Mouse (Mus musculus): ENCODE results near the gene Trit1.
"Not testable (repeated sequence)": the region's sequence is repeated elsewhere in the genome, so short reads cannot be mapped to it uniquely, and the experiment has no call there.

Trit1 gene

DNA sequence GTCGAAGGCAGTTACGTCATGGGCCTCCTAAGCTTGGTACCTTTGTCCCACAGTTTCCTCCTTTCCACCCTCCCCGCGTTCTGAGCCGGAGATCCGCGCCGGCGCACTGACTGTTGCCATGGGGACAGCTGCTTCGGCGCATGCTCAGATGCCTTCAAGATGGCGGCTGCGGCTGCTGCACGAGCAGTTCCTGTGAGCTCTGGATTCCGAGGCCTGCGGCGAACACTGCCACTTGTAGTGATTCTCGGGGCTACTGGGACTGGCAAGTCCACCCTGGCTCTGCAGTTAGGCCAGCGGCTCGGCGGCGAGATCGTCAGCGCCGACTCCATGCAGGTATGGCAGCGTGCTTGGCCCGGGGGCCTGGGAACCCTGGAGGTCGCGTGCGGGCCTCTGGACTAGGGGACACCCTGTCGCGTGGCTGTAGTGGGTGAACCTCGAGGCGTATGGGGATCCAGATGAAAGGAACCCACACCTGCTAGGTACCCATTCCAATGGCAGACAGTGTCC is at the start of gene Trit1:
TSS of gene Trit1 (plus strand) at position 147 of the 507 bp plus-strand sequence.
- DNase-seq, result peak; percentile 94

GRCm38 (mm10) chr4:122968106-122968505 is 48.3 kb upstream of the Trit1 start:
- no peak for DNase-seq

DNA sequence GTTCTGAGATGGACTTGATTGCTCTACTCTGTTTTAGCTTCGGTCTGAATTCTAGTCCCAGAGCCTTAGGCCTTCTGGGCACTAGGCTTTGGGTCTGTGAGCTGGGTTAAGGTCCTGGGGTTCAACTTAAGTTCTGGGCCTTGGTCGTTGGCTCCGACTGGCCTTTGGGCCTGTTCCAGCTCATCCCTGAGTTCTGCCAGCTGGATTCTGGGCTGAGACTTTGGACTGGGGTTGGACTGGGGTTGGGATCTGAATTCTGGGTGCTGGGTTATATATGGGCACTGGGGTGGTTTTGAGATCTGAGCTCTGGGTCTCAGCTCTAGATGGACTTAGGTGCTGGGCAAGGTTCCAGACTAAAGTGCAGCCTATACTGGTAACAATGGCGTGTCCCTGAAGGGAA is 45.2 kb upstream of the Trit1 start:
- no peak for DNase-seq

- no peak for DNase-seq
These were observed 44.8 kb upstream of the Trit1 start for GRCm38 (mm10) chr4:122971646-122972045.

DNA sequence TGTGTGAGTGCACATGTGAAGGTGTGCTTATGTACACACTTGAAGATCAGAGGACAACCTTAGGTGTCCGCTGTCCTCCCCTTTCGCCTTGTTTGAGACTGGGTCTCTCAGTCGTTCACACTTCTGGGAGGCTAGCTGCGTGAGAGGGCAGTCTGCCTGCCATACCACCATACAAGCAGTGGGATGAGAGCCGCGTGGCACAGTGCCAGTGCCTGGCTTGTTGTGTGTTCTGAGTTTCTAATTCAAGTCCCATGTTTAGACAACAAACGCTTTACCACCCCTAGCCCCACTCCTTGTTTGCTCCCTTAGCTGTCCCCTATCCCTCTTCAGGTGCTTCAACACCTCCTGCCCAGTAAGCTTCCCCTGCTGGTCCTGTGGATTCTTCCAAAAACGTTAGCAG is 44.3 kb upstream of the Trit1 start:
- no peak for DNase-seq

DNA sequence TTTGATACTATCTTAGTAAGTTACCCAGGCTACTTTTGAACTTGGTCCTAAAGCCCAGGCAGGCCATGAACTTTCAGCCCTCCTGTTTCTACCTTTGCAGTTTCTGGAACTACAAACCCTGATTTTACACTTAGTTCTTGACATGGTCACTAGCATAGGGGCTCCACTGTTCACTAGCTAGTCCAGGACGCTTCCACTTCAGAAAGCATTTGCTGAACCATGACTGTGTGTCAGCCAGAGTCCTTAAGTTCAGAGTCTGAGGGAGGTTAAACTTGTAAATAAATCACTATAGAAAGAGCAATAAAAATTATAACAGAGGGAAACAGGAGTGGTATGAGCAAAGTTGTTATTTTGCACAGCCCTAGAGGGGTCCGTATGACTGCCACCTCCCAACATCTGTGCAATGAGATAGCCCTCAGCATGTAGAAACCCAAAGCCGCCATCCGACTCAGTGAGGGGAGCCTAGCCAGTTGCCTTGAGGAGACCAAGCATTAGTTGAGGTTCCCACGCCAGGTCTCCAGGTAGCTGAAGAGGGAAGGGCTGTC is 41.3 kb upstream of the Trit1 start:
- DNase-seq, result no peak

DNA sequence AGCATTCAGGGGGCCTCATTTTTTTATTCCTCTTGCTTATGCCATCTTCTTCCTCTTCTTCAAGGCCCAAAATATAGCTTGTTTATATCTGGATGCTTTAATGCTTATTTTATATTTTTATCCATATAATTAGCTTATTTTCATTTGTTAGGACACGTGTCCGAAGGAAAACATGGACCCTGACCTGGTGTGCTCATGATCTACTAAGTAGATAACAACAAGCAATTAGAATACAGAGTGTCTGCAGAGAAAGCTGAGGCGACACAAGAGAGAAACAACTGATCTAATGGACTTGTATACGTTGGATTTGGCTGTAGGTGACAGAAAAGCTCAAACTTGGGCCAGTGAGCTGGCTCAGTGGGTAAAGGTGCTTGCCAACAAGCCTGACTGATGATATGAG is 39.5 kb upstream of the Trit1 start:
- no peak for DNase-seq

- no peak for DNase-seq
These were observed 37.5 kb upstream of the Trit1 start for GRCm38 (mm10) chr4:122978850-122979249.

DNA sequence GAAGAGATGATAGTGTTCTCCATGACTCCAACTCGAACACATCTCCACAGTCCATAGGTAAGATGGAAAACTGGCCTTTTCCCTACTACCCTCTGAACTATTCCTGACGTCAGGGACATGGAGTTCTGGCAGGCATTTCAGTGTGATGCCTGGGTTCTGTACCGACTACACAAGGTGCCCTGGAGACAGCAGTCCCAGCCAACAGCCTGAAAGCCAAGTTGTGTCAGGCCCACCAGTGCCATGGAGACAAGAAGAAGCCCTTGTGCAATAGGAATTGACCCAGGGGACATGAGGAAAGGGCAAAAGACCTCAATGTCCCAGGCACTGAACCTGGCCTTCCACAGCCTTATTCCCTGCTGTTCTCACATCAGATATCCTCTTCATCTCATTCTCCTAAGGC is 36.6 kb upstream of the Trit1 start:
- DNase-seq, result no peak

GRCm38 (mm10) chr4:122980684-122981083 is 35.7 kb upstream of the Trit1 start:
- no peak for DNase-seq

DNA sequence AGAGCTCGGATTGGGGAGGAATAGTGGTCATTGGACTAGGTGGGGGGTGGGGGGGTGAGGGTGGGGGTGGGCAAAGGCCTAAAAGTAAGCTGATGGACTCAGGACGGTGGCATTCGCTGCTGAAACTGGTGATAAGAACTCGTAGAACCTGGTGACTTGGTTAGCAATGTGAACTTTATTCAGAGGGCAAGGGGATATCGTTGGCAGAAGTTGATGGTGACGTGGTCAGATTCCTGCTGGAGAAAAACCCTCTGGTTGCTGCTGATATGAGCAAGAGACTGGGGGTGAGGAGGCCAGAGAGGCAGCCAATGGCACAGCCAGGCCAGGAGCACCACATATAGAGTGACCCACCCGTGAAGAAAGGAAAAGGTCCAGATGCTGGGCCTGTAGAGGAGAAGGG is 35.2 kb upstream of the Trit1 start:
- DNase-seq, result no peak

- no peak for DNase-seq
These were observed 34.5 kb upstream of the Trit1 start for GRCm38 (mm10) chr4:122981930-122982329.

GRCm38 (mm10) chr4:122982537-122982936 is 33.9 kb upstream of the Trit1 start:
- DNase-seq, result no peak

DNA sequence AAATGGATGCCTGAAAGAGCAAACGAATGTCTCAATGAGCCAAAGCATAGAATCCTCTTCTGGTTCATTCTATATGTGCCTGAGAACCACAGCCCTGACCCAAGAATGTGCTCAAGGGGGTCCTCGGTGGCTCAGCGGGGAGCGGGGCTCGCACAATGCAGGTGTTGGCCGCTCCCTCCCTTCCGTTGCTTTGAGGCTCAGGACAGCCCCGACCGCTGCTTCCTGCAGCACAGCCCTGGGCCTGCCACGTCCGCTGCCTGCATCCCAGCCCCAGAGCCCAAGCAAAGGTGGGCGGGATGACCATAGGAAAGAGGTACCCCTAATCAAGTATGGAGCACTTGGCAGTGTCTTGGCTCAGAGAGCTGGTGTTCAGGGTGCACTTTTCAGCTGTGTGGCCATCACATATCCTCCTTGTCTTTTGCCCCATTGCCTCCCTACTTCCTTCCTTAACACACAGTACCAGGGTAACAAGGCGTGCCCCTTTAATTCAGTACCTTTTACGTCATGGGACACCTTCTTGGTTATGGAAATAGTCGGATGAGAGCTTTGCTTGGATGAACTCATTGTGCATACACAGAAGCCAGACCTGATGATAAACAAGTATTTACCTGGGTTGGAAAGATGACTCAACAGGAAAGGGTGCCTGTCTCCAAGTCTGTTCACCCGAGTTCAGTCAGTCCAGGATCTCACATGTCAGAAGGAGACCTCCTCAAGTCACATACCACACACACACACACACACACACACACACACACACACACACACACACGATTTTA is 32.7 kb upstream of the Trit1 start:
- DNase-seq, result no peak

DNA sequence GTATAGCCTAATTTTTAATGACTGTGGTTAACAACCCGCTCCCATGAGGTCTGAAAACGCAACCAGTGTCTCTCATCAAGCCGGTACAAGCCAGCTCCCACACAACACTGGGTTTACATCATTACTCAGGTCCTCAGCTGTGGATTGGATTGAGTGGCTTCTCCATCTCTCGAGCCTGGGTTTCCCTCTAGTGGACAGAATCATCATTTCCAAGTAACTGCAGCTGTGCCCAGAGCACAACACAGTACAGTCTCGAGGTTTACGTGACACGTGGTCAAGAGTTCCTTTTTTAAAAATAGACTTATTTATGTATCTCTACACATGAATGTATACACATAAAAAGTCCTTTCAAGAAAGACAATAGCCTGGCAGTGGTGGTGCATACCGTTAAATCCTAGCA is 31.3 kb upstream of the Trit1 start:
- DNase-seq, result no peak

DNA sequence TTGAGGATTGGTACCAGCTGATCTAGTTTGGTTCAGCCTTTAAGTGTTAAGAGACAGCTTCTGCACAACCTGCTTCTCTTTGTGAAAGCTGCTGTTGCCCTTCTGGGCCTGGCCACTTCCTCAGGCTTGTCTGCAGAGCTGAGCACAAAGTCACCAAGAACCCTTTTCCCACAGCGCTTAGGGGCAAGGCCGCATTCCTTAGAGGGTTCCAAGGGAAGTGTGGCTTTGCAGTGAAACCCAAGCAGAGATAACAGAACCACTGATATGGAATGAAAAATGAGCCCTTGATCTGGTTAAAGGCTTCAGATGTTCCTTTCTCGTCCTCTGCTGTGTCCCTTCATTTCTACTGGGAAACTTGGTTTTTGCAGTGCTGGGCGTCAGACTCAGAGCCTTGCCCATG is 29.0 kb upstream of the Trit1 start:
- no peak for DNase-seq

DNA sequence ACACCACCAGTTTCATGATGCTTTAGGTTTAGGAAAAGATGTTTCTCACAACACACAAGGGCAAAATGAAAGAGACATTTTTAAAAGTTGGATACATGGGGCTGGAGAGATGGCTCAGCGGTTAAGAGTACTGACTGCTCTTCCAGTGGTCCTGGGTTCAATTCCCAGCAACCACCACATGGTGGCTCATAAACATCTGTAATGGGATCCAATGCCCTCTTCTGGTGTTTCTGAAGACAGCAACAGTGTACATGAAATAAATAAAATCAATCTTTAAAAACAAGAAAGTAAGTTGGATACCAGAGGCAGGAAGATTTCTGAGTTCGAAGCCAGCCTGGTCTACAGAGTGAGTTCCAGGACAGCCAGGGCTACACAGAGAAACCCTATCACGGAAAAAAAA is 28.4 kb upstream of the Trit1 start:
- DNase-seq, result not testable (repeated sequence)

- DNase-seq, result no peak
These were observed 25.2 kb upstream of the Trit1 start for GRCm38 (mm10) chr4:122991177-122991576.

GRCm38 (mm10) chr4:122992276-122992675 is 24.1 kb upstream of the Trit1 start:
- no peak for DNase-seq

GRCm38 (mm10) chr4:122995404-122996220 is 20.8 kb upstream of the Trit1 start, which contains the start of gene Mycl:
Mycl (plus strand) TSS chr4:122995652.
- peak; percentile 78 for DNase-seq

DNA sequence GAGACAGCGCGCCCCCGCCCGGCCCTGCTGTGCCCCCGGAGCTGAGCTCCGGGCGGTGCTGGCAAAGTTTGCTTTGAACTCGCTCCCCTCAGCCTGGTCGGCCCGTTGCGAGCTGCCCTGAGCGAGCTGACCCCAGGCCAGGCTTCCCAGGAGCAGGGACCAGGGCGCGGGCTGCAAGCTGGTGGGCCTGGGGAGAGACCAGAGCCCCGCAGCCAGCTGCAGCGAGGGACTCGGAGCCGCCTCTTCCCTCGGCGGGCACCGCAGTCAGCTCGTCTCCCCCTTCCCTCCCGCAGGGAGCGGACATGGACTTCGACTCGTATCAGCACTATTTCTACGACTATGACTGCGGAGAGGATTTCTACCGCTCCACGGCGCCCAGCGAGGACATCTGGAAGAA is 20.2 kb upstream of the Trit1 start:
- DNase-seq, result no peak

DNA sequence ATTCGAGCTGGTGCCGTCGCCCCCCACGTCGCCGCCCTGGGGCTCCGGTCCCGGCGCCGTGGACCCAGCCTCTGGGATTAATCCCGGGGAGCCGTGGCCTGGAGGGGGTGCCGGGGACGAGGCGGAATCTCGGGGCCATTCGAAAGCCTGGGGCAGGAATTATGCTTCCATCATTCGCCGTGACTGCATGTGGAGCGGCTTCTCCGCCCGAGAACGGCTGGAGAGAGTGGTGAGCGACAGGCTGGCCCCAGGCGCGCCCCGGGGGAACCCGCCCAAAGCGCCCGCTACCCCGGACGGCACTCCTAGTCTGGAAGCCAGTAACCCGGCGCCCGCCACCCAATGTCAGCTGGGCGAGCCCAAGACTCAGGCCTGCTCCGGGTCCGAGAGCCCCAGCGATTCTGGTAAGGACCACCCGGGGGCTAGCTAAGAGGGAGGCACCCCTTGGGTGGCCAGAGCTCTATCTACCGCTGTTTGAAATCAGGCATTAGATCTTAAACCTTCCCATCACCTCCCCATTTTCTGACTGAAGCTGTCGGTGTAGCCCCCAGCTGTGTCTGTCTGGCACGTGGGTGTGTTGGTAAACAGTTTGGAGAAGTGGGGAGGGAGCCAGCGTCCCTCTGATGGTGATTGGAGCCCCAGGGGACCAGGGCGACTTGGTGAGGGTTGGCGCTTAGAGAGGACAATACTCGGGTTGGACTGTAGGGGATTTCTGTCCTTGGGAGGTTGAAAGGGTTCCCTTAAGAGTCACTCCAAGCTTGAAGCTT is 19.6 kb upstream of the Trit1 start:
- peak; percentile 12 for DNase-seq
